Mouse (Mus musculus): ENCODE data around the gene Cyp11a1.

Cyp11a1 gene

GRCm38 (mm10) chr9:58005753-58006461, at the start of gene Cyp11a1:
Cyp11a1 (plus strand) TSS chr9:58006411.
- peak in 1 of 2 experiments; percentile 61 for DNase-seq (ENCODE audit: low spot score in 2 of 2)

DNA sequence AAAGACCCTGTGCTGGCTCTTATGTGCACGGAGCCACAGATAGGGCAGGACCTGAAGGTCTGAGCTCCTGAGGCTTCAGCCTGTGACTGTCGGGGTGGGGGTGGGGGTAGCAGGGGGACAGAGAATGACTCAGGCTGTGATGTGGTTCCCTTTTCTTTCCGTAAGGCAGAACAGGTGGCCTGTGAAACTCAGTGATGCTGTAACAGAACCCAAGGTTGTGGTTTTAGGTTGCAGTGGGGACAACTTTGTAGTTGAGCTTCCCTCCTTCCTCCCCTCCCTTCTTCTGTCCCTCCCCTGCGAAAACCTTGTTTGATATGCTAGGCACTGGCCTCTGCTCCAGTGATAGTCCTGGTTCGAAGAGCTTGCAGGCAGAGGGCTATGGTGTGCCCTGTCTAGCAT, 49.4 kb upstream of the Cyp11a1 start:
- DNase-seq (ENCODE audit: low spot score in 2 of 2), result peak in 1 of 2 experiments; percentile 32

DNA sequence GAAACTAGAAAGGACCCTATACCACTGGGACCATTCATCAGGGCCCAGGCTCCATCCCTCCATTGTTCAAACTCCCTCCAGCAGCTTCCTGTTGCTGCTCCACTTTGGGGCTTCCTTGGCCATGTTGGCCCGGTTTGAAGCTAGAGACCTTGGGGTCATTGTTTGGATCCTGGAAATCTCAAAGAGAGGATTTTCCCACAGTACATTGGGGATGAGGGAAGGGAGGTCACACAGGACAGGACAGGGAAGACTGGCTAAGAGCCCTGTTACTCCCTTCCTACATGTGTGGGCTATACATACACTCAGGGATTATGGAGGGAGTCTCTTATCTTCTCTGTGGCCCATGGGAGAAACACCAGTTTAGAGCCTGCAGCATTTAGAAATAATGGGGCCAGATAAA, 47.6 kb upstream of the Cyp11a1 start:
- DNase-seq (ENCODE audit: low spot score in 2 of 2), result no peak

DNA sequence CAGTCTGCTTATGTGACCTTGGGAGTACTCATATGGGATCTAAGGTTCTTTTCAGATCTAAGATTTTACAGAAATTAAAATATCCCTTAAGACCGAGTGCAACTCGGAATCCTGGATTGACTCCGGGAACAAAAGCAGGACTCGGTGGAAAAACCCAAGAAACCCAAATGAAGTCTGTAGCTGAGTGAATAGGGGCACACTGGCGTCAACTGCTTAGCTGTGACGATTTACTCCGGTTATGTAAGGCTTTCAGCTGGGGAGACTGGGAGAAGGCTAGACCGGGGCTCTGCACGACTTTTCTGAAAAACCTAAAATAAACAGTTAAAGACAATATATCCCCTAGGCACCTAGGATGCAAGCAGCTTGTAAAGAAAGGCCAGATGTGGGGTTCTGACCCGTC, 46.8 kb upstream of the Cyp11a1 start:
- no peak for DNase-seq (ENCODE audit: low spot score in 2 of 2)

DNA sequence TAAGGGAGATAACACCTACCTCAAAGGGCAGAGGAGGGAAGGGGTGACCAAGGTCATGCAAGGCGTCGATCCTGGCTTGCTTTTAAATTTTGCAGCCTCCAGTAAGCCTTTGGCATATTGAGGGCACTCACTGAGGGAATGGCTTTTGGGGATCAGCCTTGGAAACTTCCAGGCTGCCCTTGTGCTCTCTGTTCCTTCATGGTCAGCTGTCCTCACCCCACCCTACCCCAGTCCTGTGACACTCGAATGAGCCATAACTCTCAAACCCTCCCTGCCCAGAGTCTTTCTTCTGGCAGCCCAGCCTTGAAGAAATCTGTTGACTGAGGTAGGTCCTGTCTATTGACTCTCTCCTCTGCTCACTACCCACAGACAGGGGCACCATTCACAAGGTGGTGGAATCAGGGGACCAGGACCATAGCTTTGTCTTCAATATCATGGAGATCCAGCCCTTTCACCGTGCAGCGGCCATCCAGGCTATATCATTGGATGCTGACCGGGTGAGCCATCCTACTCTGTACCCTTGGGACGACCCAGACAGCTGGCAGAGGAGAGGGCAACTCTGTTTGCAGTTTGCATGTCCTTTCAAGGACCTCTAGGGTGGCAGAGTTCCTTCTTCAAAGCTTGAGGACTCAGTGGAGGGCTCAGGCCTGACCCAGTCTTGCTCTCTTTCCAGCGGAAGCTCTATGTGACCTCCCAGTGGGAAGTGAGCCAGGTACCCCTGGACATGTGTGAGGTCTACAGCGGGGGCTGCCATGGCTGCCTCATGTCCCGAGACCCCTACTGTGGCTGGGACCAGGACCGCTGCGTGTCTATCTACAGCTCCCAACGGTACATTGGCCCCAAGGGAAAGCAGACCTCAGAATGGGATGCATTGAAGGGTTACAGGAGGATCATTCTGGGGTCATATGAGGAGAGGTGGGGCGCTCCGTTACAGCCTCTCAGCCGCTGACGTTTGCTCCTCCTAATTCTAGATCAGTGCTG, 46.0 kb upstream of the Cyp11a1 start:
- no peak for DNase-seq (ENCODE audit: low spot score in 2 of 2)

GRCm38 (mm10) chr9:57961226-57961625, 45.0 kb upstream of the Cyp11a1 start:
- DNase-seq (ENCODE audit: low spot score in 2 of 2), result no peak

GRCm38 (mm10) chr9:57961863-57962778, 44.1 kb upstream of the Cyp11a1 start:
- DNase-seq (ENCODE audit: low spot score in 2 of 2), result no peak

GRCm38 (mm10) chr9:57963249-57963997, 42.8 kb upstream of the Cyp11a1 start:
- DNase-seq (ENCODE audit: low spot score in 2 of 2), result no peak

DNA sequence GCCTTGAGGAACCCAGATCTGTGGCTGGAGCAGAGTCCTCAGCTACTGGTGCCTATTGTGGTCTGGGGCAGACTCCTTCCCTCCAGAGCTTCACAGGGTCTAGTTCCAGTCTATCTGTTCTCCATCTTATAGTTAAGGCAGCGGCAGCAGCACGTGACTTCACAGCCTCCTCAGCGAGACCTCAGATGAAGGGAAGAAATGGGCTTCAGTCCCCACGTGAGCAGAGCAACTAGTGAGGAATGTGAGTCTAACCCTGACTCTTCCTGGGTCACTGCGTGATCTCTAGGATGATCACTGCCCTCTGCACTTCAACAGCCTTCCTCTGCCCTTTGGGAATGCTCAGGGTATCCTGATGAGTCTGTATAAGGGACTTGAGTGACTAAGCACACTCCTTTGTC, 42.2 kb upstream of the Cyp11a1 start:
- DNase-seq (ENCODE audit: low spot score in 2 of 2), result no peak

DNA sequence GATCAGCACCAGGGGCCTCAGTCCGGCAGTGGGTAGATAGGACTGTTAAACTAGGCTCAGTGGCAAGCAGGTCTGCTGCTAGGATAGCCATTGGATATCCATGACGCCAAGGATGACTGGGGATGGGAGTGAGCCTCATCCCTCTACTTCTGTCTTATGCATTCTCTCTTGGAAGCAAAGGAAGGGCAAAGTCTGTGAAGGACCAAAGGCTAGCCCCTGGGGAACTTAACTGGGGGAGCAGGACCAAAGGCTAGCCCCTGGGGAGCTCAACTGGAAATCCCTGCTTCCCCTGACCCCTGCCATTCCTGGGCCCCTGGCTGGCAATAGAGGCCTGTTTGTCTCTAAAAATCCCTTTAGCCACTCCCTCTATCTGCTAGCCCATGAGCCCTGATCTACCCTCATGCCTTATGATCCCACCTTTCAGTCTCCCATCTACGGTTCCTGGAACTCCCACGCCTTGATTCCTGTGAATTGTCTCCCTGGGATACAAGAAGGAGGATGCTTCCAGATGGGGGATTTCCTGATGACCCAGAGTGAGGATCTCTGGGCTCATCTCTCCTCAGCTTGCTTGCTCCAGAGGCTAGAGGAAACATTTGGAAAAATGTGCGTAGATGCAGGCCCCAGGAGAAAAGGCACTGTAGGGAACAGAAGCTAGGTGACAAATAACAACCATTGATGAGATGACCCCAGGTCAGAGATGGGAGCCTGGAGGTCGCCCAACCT, 41.5 kb upstream of the Cyp11a1 start:
- no peak for DNase-seq (ENCODE audit: low spot score in 2 of 2)

GRCm38 (mm10) chr9:57965281-57966185, 40.7 kb upstream of the Cyp11a1 start:
- DNase-seq (ENCODE audit: low spot score in 2 of 2), result no peak

DNA sequence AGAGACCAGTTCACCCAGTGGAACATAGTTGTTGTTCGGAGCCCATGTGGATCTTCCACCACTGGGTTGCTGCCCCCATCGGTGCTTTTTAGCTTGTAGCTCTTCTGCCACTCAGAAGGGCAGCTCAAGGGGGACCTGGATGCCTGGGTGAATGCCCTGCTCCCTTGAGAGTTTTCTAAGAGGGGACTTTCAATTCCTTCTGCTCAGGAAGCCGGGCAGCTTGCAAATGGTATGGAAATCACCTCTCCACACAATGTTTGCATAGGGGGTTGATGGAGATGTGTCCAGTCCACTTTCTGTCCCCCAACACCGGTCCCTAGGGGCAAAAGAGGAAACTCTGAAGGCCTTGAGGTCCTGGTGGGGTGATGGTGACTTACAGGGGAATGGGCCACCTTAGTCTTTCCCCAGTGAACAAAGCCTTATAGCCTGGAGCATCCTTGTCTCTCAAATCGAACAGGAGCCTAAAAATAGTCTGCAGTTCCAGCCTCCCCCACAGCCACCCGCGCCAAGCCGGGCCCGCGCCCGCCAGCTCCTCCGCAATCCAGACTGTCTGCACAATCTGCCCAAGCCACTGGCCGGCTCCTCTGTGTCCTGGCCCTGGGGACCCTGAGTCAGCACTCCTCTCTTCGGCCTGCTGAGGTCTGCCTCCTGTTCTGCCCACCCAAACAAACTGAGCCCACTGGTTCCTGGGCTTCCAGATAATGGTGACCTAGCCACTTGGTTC, 38.8 kb upstream of the Cyp11a1 start:
- DNase-seq (ENCODE audit: low spot score in 2 of 2), result no peak

DNA sequence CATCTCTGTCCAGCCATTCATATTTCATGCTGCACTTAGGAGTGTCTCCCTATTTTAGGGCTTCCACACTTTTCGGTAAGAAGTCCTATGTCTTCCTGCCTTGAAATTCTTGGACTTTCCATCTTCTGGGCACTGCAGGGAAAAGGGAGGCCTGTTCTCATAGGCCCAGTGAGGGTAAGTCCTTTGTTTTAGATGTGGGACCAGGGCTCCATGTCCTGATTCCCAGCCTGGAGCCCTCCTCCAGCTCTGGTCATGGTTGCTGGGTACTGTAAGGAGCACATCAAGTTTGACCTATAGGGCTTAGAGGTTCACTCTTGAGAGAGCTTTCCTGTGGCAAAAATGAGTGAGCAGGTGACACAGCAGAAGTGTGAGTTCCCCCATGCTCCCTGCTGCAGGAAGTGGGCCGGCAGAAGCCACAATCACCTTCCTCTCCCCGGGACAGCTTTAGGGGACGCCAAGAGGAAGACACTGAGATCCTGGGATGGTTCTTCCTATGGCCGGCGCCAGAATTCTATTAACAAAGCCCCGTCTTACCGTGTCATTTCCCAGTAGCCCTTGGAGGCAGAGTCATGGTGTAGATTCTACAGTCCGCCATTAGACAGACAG, 37.9 kb upstream of the Cyp11a1 start:
- DNase-seq (ENCODE audit: low spot score in 2 of 2), result no peak

GRCm38 (mm10) chr9:57968783-57969542, 37.2 kb upstream of the Cyp11a1 start:
- no peak for DNase-seq (ENCODE audit: low spot score in 2 of 2)

GRCm38 (mm10) chr9:57969736-57970495, 36.3 kb upstream of the Cyp11a1 start:
- DNase-seq (ENCODE audit: low spot score in 2 of 2), result no peak

- no peak for DNase-seq (ENCODE audit: low spot score in 2 of 2)
Measured at GRCm38 (mm10) chr9:57971413-57971812, 34.8 kb upstream of the Cyp11a1 start.

DNA sequence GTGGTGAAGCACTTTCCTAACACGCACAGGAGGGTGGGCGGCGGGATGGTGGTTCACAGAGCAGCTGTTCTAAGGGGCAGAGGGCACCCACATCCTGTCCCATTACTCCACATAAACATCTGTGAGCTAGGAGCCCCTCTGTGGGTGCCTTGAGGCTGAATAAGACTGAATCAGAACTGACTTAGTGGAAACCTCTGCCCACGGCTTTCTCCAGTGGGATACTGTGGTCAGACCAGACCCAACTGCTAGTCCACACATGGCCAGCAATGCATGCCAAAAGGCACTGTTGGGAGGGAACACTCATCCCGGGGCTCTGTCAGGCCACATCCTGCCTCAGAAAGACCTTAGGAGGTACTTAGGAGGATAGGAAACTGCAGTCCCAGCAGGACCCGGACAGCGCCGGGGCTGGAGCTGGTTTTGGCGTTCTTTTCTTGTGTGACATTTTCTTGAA, 34.0 kb upstream of the Cyp11a1 start:
- no peak for DNase-seq (ENCODE audit: low spot score in 2 of 2)

Measured in spleen, postnatal 4 days (tissue).